Mouse (Mus musculus): ENCODE data around the gene Sypl2. TPM values are rescaled to one million over a fixed set of nuclear protein-coding genes. Genes with fewer than 3 reads are reported as not detected.
A peak's percentile ranks its signal among the peaks of the same experiment; 100 is the strongest.

Sypl2 gene
- polyA plus RNA-seq, 1 experiment from 2014 or later, result 0.47 TPM

DNA sequence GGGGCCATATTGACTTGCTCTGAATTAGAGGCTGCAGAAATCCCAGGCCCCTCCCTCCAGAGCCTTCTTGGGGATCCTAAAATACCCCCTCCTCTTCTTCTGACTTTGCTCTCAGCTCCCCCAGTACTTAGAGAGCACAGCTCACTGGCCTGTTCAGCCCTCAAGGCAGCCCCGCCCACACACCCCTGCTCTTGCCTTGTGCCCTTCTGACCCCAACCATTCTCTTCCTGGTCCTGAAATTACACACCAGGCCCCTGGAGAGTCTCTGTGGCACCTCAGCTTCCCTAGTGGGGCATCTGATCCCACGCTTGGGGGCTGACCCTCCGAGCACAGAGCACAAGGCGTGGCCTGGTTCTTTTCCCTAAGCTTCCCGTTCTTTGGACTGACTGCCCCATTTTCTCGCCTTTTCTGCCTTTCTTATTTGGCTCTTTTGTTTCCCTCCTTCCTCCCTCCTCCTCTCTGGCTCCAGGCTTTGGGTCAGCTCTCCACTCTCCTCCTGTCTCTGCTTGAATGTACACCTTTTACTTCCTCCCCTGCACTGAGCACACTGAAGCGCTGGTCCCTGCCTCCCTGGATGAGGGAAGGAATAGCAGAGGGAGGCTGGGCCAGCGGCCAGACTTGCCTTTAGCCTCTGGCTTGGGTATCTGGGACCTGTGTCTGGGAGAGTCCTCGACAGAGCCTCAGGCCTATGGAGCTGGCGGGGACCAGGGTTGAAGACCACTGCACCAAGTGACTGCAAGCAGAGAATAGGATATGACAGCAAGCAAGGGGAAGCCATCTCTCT, 60.7 kb downstream of the Sypl2 start:
- peaks cover 31% of the 10 kb centered on the region for H3K4me1 ChIP-seq (replicated peaks)
- no peaks in the 10 kb centered on the region for H3K36me3 ChIP-seq
- H3K4me3 ChIP-seq, result no peak overlapping the region
- peak overlapping the region; percentile 52; the same call in 1 of the 2 replicates for H3K4me2 ChIP-seq
- peak overlapping the region; percentile 18 for H3K9ac ChIP-seq
- ATAC-seq (ENCODE audit: low FRiP score, low read depth), result peak; percentile 29; the same call in 1 of the 2 replicates
- peak overlapping the region; percentile 74 for H3K27ac ChIP-seq (replicated peaks)
- 22% methylated on average over 10 of the region's 10 CpGs for WGBS
- no peaks in the 10 kb centered on the region for H3K9me3 ChIP-seq
- H3K27me3 ChIP-seq, result no peaks in the 10 kb centered on the region

DNA sequence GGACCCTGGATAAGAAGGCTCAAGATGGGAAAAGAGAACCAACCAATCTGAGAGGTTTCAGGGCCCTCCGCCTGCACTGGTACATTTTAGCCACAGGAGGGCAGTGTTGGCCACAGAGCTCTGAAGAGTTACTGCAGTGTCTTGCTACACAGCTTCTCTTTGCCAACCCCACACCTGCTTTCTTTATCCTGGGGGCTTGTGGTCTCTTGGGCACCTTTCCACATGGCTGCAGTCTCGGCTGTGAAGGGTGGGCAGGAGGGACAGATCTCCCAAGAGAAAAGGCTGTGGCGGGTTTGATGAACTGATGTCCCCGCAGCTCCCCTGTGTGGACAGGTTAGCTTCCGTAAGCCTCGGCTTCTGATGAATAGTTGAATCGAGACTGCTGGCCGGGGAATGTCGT, 61.6 kb downstream of the Sypl2 start:
- 10% methylated on average over 9 of the region's 9 CpGs for WGBS
- Histone ChIP-seq H3K27me3 (no peaks in the 10 kb centered on the region), H3K9ac (peak overlapping the region; percentile 28; the same call in 1 of the 2 replicates), H3K27ac (replicated peaks) (peak overlapping the region; percentile 23; the same call in 1 of the 2 replicates), H3K4me1 (replicated peaks) (peaks cover 31% of the 10 kb centered on the region), H3K4me3 (peak overlapping the region; percentile 20; the same call in 1 of the 2 replicates), H3K4me2 (peak overlapping the region; percentile 52), H3K36me3 (no peaks in the 10 kb centered on the region), H3K9me3 (no peaks in the 10 kb centered on the region)
- peak; percentile 74 for ATAC-seq (ENCODE audit: low FRiP score, low read depth)

DNA sequence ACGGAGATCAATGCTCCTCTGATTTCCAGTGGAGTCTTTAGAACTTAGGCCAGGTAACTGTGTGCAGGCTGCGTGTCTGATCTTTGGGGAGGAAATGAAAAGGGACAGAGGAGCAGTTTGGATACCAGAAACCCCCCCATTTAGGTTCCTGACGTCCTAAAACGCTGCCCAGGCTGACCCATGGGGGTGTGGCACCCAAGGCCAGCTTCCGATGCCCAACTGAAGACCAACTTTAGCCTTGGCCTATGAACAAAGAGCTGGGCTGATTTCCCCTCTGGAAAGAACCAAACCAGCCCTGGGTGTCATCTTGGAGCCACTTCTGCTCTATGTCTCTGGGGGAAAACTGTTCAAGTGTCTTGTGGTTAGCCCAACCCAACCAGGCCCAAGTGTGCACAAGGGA, 62.4 kb downstream of the Sypl2 start:
- no peaks in the 10 kb centered on the region for H3K27me3 ChIP-seq
- ATAC-seq (ENCODE audit: low FRiP score, low read depth), result no peak
- no peak overlapping the region for H3K9ac ChIP-seq
- H3K36me3 ChIP-seq, result no peaks in the 10 kb centered on the region
- no peaks in the 10 kb centered on the region for H3K9me3 ChIP-seq
- no peak overlapping the region for H3K27ac ChIP-seq (replicated peaks)
- H3K4me2 ChIP-seq, result no peak overlapping the region
- peaks cover 31% of the 10 kb centered on the region for H3K4me1 ChIP-seq (replicated peaks)
- 67% methylated on average over 5 of the region's 5 CpGs for WGBS
- no peak overlapping the region for H3K4me3 ChIP-seq

Other genes with a start within 250 kb of the Sypl2 start
- 10.9 and 11.4 TPM in 2 replicates for gene Gstm2, start 240.2 kb downstream of the Sypl2 start, polyA plus RNA-seq (2015; fragmentation: Nextera tagmentation; extraction: Ambion mirVana)
- 122 and 136 TPM in 2 replicates for gene Gstm1, start 208.7 kb downstream of the Sypl2 start, polyA plus RNA-seq (2015; fragmentation: Nextera tagmentation; extraction: Ambion mirVana)
- gene Gstm4, start 181.8 kb downstream of the Sypl2 start, polyA plus RNA-seq (2015; fragmentation: Nextera tagmentation; extraction: Ambion mirVana), result 18.2 and 18.6 TPM in 2 replicates
- gene Ampd2, start 140.0 kb downstream of the Sypl2 start, polyA plus RNA-seq (2015; fragmentation: Nextera tagmentation; extraction: Ambion mirVana), result 57.9 and 66.2 TPM in 2 replicates
- gene Gnat2, start 133.9 kb downstream of the Sypl2 start, polyA plus RNA-seq (2015; fragmentation: Nextera tagmentation; extraction: Ambion mirVana), result 0.17 and 0.46 TPM in 2 replicates
- gene Gnai3, start 80.5 kb downstream of the Sypl2 start, polyA plus RNA-seq (2015; fragmentation: Nextera tagmentation; extraction: Ambion mirVana), result 120 and 122 TPM in 2 replicates
- 6.1 and 6.4 TPM in 2 replicates for gene Gpr61, start 71.8 kb downstream of the Sypl2 start, polyA plus RNA-seq (2015; fragmentation: Nextera tagmentation; extraction: Ambion mirVana)
- gene Amigo1, start 40.3 kb downstream of the Sypl2 start, polyA plus RNA-seq (2015; fragmentation: Nextera tagmentation; extraction: Ambion mirVana), result 13.3 and 16.6 TPM in 2 replicates
- gene Cyb561d1, start 25.4 kb downstream of the Sypl2 start, polyA plus RNA-seq (2015; fragmentation: Nextera tagmentation; extraction: Ambion mirVana), result 3.4 and 3.5 TPM in 2 replicates
- gene Atxn7l2, start 15.7 kb downstream of the Sypl2 start, polyA plus RNA-seq (2015; fragmentation: Nextera tagmentation; extraction: Ambion mirVana), result 20.3 and 24.3 TPM in 2 replicates
- 237 and 247 TPM in 2 replicates for gene Psma5, start 30.3 kb upstream of the Sypl2 start, polyA plus RNA-seq (2015; fragmentation: Nextera tagmentation; extraction: Ambion mirVana)
- 18.8 and 20.8 TPM in 2 replicates for gene Sort1, start 57.4 kb upstream of the Sypl2 start, polyA plus RNA-seq (2015; fragmentation: Nextera tagmentation; extraction: Ambion mirVana)
- gene Mybphl, start 138.3 kb upstream of the Sypl2 start, polyA plus RNA-seq (2015; fragmentation: Nextera tagmentation; extraction: Ambion mirVana), result 0.35 and 0.50 TPM in 2 replicates
- 11.5 and 14.5 TPM in 2 replicates for gene Psrc1, start 157.2 kb upstream of the Sypl2 start, polyA plus RNA-seq (2015; fragmentation: Nextera tagmentation; extraction: Ambion mirVana)
- gene Celsr2, start 188.9 kb upstream of the Sypl2 start, polyA plus RNA-seq (2015; fragmentation: Nextera tagmentation; extraction: Ambion mirVana), result 43.1 and 44.9 TPM in 2 replicates
- gene Sars, start 218.6 kb upstream of the Sypl2 start, polyA plus RNA-seq (2015; fragmentation: Nextera tagmentation; extraction: Ambion mirVana), result 197 and 219 TPM in 2 replicates